Mouse (Mus musculus) hindbrain, embryonic 10.5 days (tissue): ENCODE measurements around the gene Ifna1. TPM values are rescaled to one million over a fixed set of nuclear protein-coding genes. Genes with fewer than 3 reads are reported as not detected.

Source experiments
- DNase-seq: peaks from one replicate; pipeline ENCODE4 v3.0.0-alpha.2; 2017; ENCODE audit warnings: low spot score
- H3K27ac ChIP-seq: fragments of 300-500 bp; sonication (generic); 2 replicates; pipeline ENCODE4 v1.5.1; 2016; ENCODE audit warnings: mild to moderate bottlenecking, moderate library complexity
- H3K27me3 ChIP-seq: fragments of 300-500 bp; sonication (generic); 2 replicates; pipeline ENCODE4 v1.6.1; 2016; ENCODE audit warnings: mild to moderate bottlenecking; ENCODE audit not compliant: poor library complexity, insufficient read depth, severe bottlenecking
- H3K36me3 ChIP-seq: fragments of 300-500 bp; sonication (generic); 2 replicates; pipeline ENCODE4 v1.6.1; 2016; ENCODE audit warnings: mild to moderate bottlenecking, moderate library complexity
- H3K4me1 ChIP-seq: fragments of 300-500 bp; sonication (generic); replicated peaks from 2 replicates; pipeline ENCODE4 v1.6.1; 2016; ENCODE audit warnings: mild to moderate bottlenecking
- H3K4me3 ChIP-seq: fragments of 300-500 bp; sonication (generic); 2 replicates; pipeline ENCODE4 v1.5.1; 2016; ENCODE audit warnings: mild to moderate bottlenecking, moderate library complexity
- H3K9me3 ChIP-seq: fragments of 300-500 bp; sonication (generic); 2 replicates; pipeline ENCODE4 v1.6.1; 2016; ENCODE audit warnings: mild to moderate bottlenecking, moderate library complexity
- WGBS: fragments of 180-500 bp; shearing (Covaris S2); methylation state at CpG from one replicate; pipeline ENCODE4 v1.1.7; 2016; 5-methylcytosine and 5-hydroxymethylcytosine counted together
- polyA plus RNA-seq: library from polyadenylated mRNA; unstranded; fragments of >200 nt; fragmentation: Nextera tagmentation; extraction: Ambion mirVana; gene quantifications from 2 replicates; pipeline ENCODE4 v1.2.1, GENCODE M21; 2016

The Ifna1 gene
- polyA plus RNA-seq, 1 experiment from 2014 or later, result not detected

DNA sequence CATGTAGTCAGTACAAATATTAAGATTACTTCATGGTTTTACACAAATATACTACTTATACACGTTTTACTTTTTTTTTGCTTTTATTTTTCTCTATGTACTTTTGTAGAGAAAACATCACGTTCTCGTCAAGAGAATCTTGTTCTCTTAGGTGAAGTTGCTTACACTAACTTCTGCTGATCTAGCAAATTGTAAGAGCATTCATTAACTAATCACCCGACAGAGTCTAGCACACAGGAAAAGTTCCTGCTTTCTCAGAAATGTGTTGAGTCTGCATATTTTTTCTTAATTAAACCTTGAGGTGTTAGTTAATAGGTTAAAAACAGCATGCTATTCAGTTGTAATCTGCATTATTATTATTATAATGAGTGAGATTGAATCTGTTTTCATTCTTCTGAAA lies 28.9 kb downstream of the Ifna1 start:
- DNase-seq, result no peak
- WGBS, result 81% methylated on average over 4 of the region's 4 CpGs
- H3K9me3 ChIP-seq, result no peaks in the 10 kb centered on the region
- no peaks in the 10 kb centered on the region for H3K4me1 ChIP-seq
- H3K27me3 ChIP-seq, result no peaks in the 10 kb centered on the region
- no peak overlapping the region for H3K27ac ChIP-seq
- no peak overlapping the region for H3K4me3 ChIP-seq
- no peaks in the 10 kb centered on the region for H3K36me3 ChIP-seq

- WGBS, result 90% methylated on average over 8 of the region's 8 CpGs
- Histone ChIP-seq H3K4me3 (no peak within 1 kb of the TSS), H3K36me3 (no peaks in the 10 kb centered on the region), H3K27ac (no peak within 1 kb of the TSS), H3K4me1 (no peaks in the 10 kb centered on the region), H3K9me3 (no peaks in the 10 kb centered on the region), H3K27me3 (no peaks in the 10 kb centered on the region)
- DNase-seq, result no peak
Observed at GRCm38 (mm10) chr4:88880101-88880500, 30.2 kb downstream of the Ifna1 start, which contains the start of gene Ifne. Gene Ifne, minus strand, starts transcription at chr4:88880201.

GRCm38 (mm10) chr4:88888236-88888635 lies 38.3 kb downstream of the Ifna1 start:
- DNase-seq, result no peak
- Histone ChIP-seq H3K27me3 (no peaks in the 10 kb centered on the region), H3K9me3 (no peaks in the 10 kb centered on the region), H3K4me1 (no peaks in the 10 kb centered on the region), H3K4me3 (no peak overlapping the region), H3K36me3 (no peaks in the 10 kb centered on the region), H3K27ac (no peak overlapping the region)

- Histone ChIP-seq H3K36me3 (no peaks in the 10 kb centered on the region), H3K9me3 (no peaks in the 10 kb centered on the region), H3K4me1 (no peaks in the 10 kb centered on the region), H3K27me3 (no peaks in the 10 kb centered on the region), H3K4me3 (no peak overlapping the region), H3K27ac (no peak overlapping the region)
- DNase-seq, result no peak
Observed at GRCm38 (mm10) chr4:88893201-88893754, 43.4 kb downstream of the Ifna1 start.

Other genes with a start within 250 kb of the Ifna1 start
- gene Ifna12, start 246.7 kb upstream of the Ifna1 start, polyA plus RNA-seq, result not detected in 2 replicates
- not detected in 2 replicates for gene C87499, start 215.7 kb upstream of the Ifna1 start, polyA plus RNA-seq
- gene Ifna13, start 205.6 kb upstream of the Ifna1 start, polyA plus RNA-seq, result not detected in 2 replicates
- gene Ifna16, start 173.2 kb upstream of the Ifna1 start, polyA plus RNA-seq, result not detected in 2 replicates
- not detected in 2 replicates for gene Ifna2, start 166.2 kb upstream of the Ifna1 start, polyA plus RNA-seq
- gene Ifnab, start 158.7 kb upstream of the Ifna1 start, polyA plus RNA-seq, result not detected in 2 replicates
- 0.68 and 1.3 TPM in 2 replicates for gene Gm26566, start 128.3 kb upstream of the Ifna1 start, polyA plus RNA-seq
- gene Klhl9, start 127.6 kb upstream of the Ifna1 start, polyA plus RNA-seq, result 74.4 and 90.5 TPM in 2 replicates
- gene Gm13271, start 95.2 kb upstream of the Ifna1 start, polyA plus RNA-seq, result not detected in 2 replicates
- gene Gm13283, start 90.0 kb upstream of the Ifna1 start, polyA plus RNA-seq, result 0.34 TPM in 1 of 2 replicates, not detected in the other
- gene Gm13290, start 76.3 kb upstream of the Ifna1 start, polyA plus RNA-seq, result 0.22 TPM in 1 of 2 replicates, not detected in the other
- not detected in 2 replicates for gene Gm13289, start 73.2 kb upstream of the Ifna1 start, polyA plus RNA-seq
- not detected in 2 replicates for gene Gm13272, start 70.2 kb upstream of the Ifna1 start, polyA plus RNA-seq
- gene Ifnz, start 68.0 kb upstream of the Ifna1 start, polyA plus RNA-seq, result 0.31 TPM in 1 of 2 replicates, not detected in the other
- gene Gm13276, start 64.4 kb upstream of the Ifna1 start, polyA plus RNA-seq, result not detected in 2 replicates
- not detected in 2 replicates for gene Gm13277, start 61.5 kb upstream of the Ifna1 start, polyA plus RNA-seq
- gene Gm13278, start 58.5 kb upstream of the Ifna1 start, polyA plus RNA-seq, result not detected in 2 replicates
- not detected in 2 replicates for gene Gm13275, start 55.6 kb upstream of the Ifna1 start, polyA plus RNA-seq
- not detected in 2 replicates for gene Gm13279, start 52.7 kb upstream of the Ifna1 start, polyA plus RNA-seq
- 0.10 and 0.40 TPM in 2 replicates for gene Gm13285, start 50.4 kb upstream of the Ifna1 start, polyA plus RNA-seq
- not detected in 2 replicates for gene Gm13287, start 46.8 kb upstream of the Ifna1 start, polyA plus RNA-seq
- gene Gm13288, start 44.6 kb upstream of the Ifna1 start, polyA plus RNA-seq, result not detected in 2 replicates
- not detected in 2 replicates for gene Ifna7, start 33.9 kb upstream of the Ifna1 start, polyA plus RNA-seq
- not detected in 2 replicates for gene Ifna11, start 30.1 kb upstream of the Ifna1 start, polyA plus RNA-seq
- not detected in 2 replicates for gene Ifna6, start 22.7 kb upstream of the Ifna1 start, polyA plus RNA-seq
- not detected in 2 replicates for gene Ifna5, start 14.6 kb upstream of the Ifna1 start, polyA plus RNA-seq
- gene Ifna4, start 8.2 kb upstream of the Ifna1 start, polyA plus RNA-seq, result not detected in 2 replicates
- not detected in 2 replicates for gene Ifne, start 30.1 kb downstream of the Ifna1 start, polyA plus RNA-seq